Mouse (Mus musculus): ENCODE measurements around the gene Ndufa7. TPM values are rescaled to one million over a fixed set of nuclear protein-coding genes. Genes with fewer than 3 reads are reported as not detected.

The Ndufa7 gene
- total and polyA plus RNA-seq, 2 experiments from 2014 or later = 258 to 529 TPM

- Histone ChIP-seq H3K9me3 (ENCODE audit: low read length) (no peaks in the 10 kb centered on the region), H3K4me3 (ENCODE audit: low read depth, low read length) (no peak overlapping the region), H3K36me3 (ENCODE audit: insufficient read depth) (no peaks in the 10 kb centered on the region), H3K4me2 (ENCODE audit: low read depth) (no peak overlapping the region), H3K27me3 (ENCODE audit: insufficient read depth, low read length) (no peaks in the 10 kb centered on the region), H3K9ac (no peak overlapping the region), H3K4me1 (ENCODE audit: insufficient read depth) (no peaks in the 10 kb centered on the region), H3K27ac (ENCODE audit: low read depth, low read length) (no peak overlapping the region)
- WGBS = 89% methylated on average over 1 of the region's 1 CpGs
- ATAC-seq (no peak), DNase-seq (no peak)
- TF ChIP-seq CTCF (IDR thresholded peaks at IDR 0.05; ENCODE audit: low read depth) = no peak
Measured at GRCm38 (mm10) chr17:33799277-33799676, 25.1 kb upstream of the Ndufa7 start.

- Histone ChIP-seq H3K4me1 (ENCODE audit: insufficient read depth) (no peaks in the 10 kb centered on the region), H3K36me3 (ENCODE audit: insufficient read depth) (no peaks in the 10 kb centered on the region), H3K4me3 (ENCODE audit: low read depth, low read length) (no peak overlapping the region), H3K4me2 (ENCODE audit: low read depth) (no peak overlapping the region), H3K9me3 (ENCODE audit: low read length) (no peaks in the 10 kb centered on the region), H3K9ac (no peak overlapping the region), H3K27me3 (ENCODE audit: insufficient read depth, low read length) (peaks cover 3% of the 10 kb centered on the region; the same call in 1 of the 2 replicates), H3K27ac (ENCODE audit: low read depth, low read length) (no peak overlapping the region)
- TF ChIP-seq CTCF (IDR thresholded peaks at IDR 0.05; ENCODE audit: low read depth) = peak; percentile 62
- ATAC-seq = no peak
- no peak for DNase-seq
- 4% methylated on average over 2 of the region's 2 CpGs for WGBS
Measured at GRCm38 (mm10) chr17:33802221-33802620, 22.2 kb upstream of the Ndufa7 start.

- TF ChIP-seq CTCF (IDR thresholded peaks at IDR 0.05; ENCODE audit: low read depth) = no peak
- H3K4me1 ChIP-seq (ENCODE audit: insufficient read depth) = no peaks in the 10 kb centered on the region
- H3K9me3 ChIP-seq (ENCODE audit: low read length) = no peaks in the 10 kb centered on the region
- H3K4me3 ChIP-seq (ENCODE audit: low read depth, low read length) = no peak overlapping the region
- no peak overlapping the region for H3K9ac ChIP-seq
- H3K36me3 ChIP-seq (ENCODE audit: insufficient read depth) = no peaks in the 10 kb centered on the region
- H3K4me2 ChIP-seq (ENCODE audit: low read depth) = no peak overlapping the region
- ATAC-seq = no peak
- no peak for DNase-seq
- 59% methylated on average over 4 of the region's 4 CpGs for WGBS
- peaks cover 3% of the 10 kb centered on the region; the same call in 1 of the 2 replicates for H3K27me3 ChIP-seq (ENCODE audit: insufficient read depth, low read length)
- H3K27ac ChIP-seq (ENCODE audit: low read depth, low read length) = no peak overlapping the region
Measured at GRCm38 (mm10) chr17:33804205-33804604, 20.2 kb upstream of the Ndufa7 start.

GRCm38 (mm10) chr17:33804745-33805144 lies 19.6 kb upstream of the Ndufa7 start:
- Histone ChIP-seq H3K4me3 (ENCODE audit: low read depth, low read length) (no peak overlapping the region), H3K4me1 (ENCODE audit: insufficient read depth) (no peaks in the 10 kb centered on the region), H3K9me3 (ENCODE audit: low read length) (no peaks in the 10 kb centered on the region), H3K36me3 (ENCODE audit: insufficient read depth) (no peaks in the 10 kb centered on the region), H3K27me3 (ENCODE audit: insufficient read depth, low read length) (peaks cover 3% of the 10 kb centered on the region; the same call in 1 of the 2 replicates), H3K9ac (no peak overlapping the region), H3K4me2 (ENCODE audit: low read depth) (no peak overlapping the region), H3K27ac (ENCODE audit: low read depth, low read length) (no peak overlapping the region)
- 53% methylated on average over 1 of the region's 1 CpGs for WGBS
- TF ChIP-seq CTCF (IDR thresholded peaks at IDR 0.05; ENCODE audit: low read depth) = no peak
- ATAC-seq (no peak), DNase-seq (no peak)

- H3K9ac ChIP-seq = no peak overlapping the region
- H3K27ac ChIP-seq (ENCODE audit: low read depth, low read length) = no peak overlapping the region
- WGBS = 73% methylated on average over 8 of the region's 9 CpGs
- no peak for ATAC-seq
- peaks cover 4% of the 10 kb centered on the region; the same call in 1 of the 2 replicates for H3K4me1 ChIP-seq (ENCODE audit: insufficient read depth)
- DNase-seq = no peak
- H3K27me3 ChIP-seq (ENCODE audit: insufficient read depth, low read length) = peaks cover 3% of the 10 kb centered on the region
- no peaks in the 10 kb centered on the region for H3K9me3 ChIP-seq (ENCODE audit: low read length)
- no peak for TF ChIP-seq CTCF (IDR thresholded peaks at IDR 0.05; ENCODE audit: low read depth)
- H3K4me3 ChIP-seq (ENCODE audit: low read depth, low read length) = no peak overlapping the region
- H3K36me3 ChIP-seq (ENCODE audit: insufficient read depth) = no peaks in the 10 kb centered on the region
- H3K4me2 ChIP-seq (ENCODE audit: low read depth) = no peak overlapping the region
Measured at GRCm38 (mm10) chr17:33807181-33807888, 17.0 kb upstream of the Ndufa7 start.

- Histone ChIP-seq H3K9me3 (ENCODE audit: low read length) (no peaks in the 10 kb centered on the region), H3K27me3 (ENCODE audit: insufficient read depth, low read length) (peaks cover 3% of the 10 kb centered on the region), H3K9ac (no peak overlapping the region), H3K4me1 (ENCODE audit: insufficient read depth) (peaks cover 4% of the 10 kb centered on the region; the same call in 1 of the 2 replicates), H3K4me3 (ENCODE audit: low read depth, low read length) (no peak overlapping the region), H3K36me3 (ENCODE audit: insufficient read depth) (no peaks in the 10 kb centered on the region), H3K4me2 (ENCODE audit: low read depth) (no peak overlapping the region), H3K27ac (ENCODE audit: low read depth, low read length) (no peak overlapping the region)
- WGBS = 46% methylated on average over 10 of the region's 10 CpGs
- DNase-seq (no peak), ATAC-seq (no peak)
- no peak for TF ChIP-seq CTCF (IDR thresholded peaks at IDR 0.05; ENCODE audit: low read depth)
Measured at GRCm38 (mm10) chr17:33808192-33808591, 16.2 kb upstream of the Ndufa7 start.

GRCm38 (mm10) chr17:33810334-33811141 lies 13.8 kb upstream of the Ndufa7 start, which contains the start of gene Kank3:
Kank3 (plus strand) TSS chr17:33810519.
- TF ChIP-seq CTCF (IDR thresholded peaks at IDR 0.05; ENCODE audit: low read depth) = no peak
- no peaks in the 10 kb centered on the region for H3K36me3 ChIP-seq (ENCODE audit: insufficient read depth)
- H3K4me1 ChIP-seq (ENCODE audit: insufficient read depth) = peaks cover 4% of the 10 kb centered on the region; the same call in 1 of the 2 replicates
- peak; percentile 98 for DNase-seq
- peaks cover under 1% of the 10 kb centered on the region for H3K27me3 ChIP-seq (ENCODE audit: insufficient read depth, low read length)
- H3K9me3 ChIP-seq (ENCODE audit: low read length) = no peaks in the 10 kb centered on the region
- peak within 1 kb of the TSS; percentile 69 for H3K4me2 ChIP-seq (ENCODE audit: low read depth)
- peak within 1 kb of the TSS; percentile 45; the same call in 1 of the 2 replicates for H3K27ac ChIP-seq (ENCODE audit: low read depth, low read length)
- H3K4me3 ChIP-seq (ENCODE audit: low read depth, low read length) = peak within 1 kb of the TSS; percentile 48
- under 1% methylated on average over 36 of the region's 36 CpGs for WGBS
- H3K9ac ChIP-seq = peak within 1 kb of the TSS; percentile 51
- ATAC-seq = peak; percentile 100
